Mouse (Mus musculus) gastrocnemius, postnatal 10 days (tissue): Measurements from ENCODE around the gene Pkd1. TPM values are rescaled to one million over a fixed set of nuclear protein-coding genes. Genes with fewer than 3 reads are reported as not detected.

Source experiments
- DNase-seq: peaks from one replicate; pipeline ENCODE4 v3.0.0; 2021; ENCODE audit warnings: mixed read lengths
- total RNA-seq, 2 experiments: library from RNA; stranded (reverse); gene quantifications; 2 replicates each; pipeline ENCODE4 v1.2.3; 2021

The Pkd1 gene
- total RNA-seq, 2 experiments from 2014 or later: 34.6 to 49.1 TPM

DNA sequence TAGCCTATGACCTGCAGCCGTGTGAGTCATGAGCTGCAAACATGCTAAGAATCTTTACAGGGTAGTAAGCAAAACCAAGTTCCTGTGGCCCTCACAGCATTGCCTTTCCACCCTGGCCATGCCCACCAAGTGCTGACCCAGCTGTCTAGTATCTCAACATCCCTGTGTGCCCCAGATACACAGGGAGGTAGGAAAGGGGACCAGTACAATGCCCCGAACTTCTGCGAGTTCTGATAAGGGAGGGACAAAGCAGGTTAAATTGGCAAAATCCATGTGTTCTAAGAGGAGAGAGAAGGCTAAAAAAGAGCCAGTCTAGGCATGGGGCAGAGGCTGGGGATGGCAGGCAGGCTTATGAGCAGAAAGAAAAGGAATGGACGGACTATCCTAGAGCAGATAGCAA lies 58.7 kb downstream of the Pkd1 start:
- no peak for DNase-seq

DNA sequence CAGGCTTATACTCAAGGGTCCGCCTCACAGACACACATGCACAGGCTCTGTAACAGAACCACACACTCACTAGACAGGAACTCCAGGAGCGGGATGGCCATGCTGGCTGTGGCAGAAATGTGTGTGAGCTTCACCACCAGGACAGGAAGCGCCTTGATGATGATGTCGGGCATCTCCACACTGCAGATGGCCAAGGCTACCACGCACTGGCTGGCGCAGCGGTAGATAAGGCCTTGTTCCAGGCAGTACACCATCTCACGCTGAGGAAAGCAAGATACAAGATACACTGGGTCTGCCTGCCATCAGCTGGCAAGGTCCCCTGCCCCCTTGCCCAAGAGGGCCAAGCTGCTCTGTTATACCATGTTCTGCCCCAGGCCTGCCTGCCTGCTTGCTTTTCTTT lies 59.2 kb downstream of the Pkd1 start:
- DNase-seq: no peak

DNA sequence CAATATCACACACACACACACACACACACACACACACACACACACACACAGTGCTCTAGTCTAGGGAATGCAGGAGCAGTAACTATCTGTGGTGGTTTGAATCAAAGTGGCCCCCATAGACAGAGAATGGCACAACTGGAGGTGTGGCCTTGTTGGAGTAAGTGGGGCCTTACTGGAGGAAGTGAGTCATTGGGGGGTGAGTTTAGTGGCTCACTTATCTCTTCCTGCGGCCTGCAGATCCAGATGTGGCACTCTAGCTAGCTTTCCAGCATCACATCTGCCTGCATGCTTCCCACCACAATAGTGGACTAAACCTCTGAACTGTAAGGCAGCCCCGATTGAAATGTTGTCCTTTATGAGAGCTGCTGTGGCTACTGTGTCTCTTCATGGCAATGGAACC lies 61.1 kb downstream of the Pkd1 start:
- no peak for DNase-seq

DNA sequence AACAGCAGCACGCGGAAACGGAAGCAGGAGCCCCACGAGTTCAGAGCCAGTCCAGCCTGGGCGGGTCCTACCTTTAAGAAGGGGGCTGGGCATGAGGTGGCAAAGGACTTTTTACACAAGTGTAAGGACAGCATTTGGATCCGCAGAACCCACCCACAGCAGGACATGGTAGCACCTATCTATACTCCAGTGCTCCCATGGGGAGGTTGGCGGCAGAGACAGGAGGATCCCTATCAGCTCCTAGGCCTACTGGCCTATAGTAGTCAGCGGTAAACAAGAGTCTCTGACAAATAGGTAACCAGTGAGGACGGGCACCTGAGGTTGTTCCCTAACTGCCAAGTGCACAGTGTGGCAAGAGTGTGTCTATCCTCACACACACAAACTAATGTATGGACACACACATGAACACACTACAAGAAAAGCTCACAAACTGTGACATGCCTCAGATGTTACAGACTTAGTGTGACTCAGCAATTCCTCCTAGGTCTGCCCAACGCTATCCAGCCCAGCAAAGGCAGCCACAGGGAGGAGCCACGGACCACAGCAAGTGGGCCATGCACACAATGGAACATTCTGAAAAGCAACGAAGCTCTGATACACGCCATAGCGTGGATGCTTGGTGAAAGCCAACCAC lies 68.0 kb downstream of the Pkd1 start:
- DNase-seq: no peak

DNA sequence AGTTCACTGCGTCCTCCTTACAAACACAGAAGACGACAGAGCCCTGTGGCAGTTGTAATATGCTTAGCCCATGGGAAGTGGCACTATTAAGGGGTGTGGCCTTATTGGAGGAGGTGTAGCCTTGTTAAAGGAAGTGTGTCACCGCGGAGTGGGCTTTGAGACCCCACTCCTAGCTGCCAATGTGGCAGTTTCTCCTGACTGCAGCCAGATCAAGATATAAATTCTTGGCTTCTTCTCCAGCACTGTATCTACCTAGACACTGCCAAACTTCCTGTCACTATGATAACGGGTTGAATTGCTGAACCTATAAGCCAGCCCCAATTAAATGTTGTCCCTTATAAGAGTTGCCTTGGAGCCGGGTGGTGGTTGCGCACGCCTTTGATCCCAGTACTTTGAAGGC lies 75.8 kb downstream of the Pkd1 start:
- no peak for DNase-seq

DNA sequence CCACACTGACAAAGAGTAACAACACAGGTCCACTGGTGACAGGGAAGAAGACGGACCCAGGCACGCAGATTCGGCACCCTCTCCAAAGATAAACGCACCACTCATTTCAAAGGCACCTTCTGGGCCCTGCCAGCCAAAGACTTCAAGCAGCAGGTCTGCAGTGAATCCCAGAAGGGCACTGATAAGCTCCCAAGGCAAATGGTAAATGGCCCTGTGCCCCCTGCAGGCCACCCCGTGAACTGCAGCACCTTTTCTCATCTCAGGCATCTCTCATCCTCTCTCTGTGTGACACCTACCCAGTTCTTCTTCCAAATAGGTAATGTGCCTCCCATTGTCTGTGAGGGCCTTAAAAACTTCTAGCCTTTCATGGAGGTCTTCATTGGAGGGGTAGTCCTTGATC lies 79.0 kb downstream of the Pkd1 start:
- peak; percentile 75 for DNase-seq

DNA sequence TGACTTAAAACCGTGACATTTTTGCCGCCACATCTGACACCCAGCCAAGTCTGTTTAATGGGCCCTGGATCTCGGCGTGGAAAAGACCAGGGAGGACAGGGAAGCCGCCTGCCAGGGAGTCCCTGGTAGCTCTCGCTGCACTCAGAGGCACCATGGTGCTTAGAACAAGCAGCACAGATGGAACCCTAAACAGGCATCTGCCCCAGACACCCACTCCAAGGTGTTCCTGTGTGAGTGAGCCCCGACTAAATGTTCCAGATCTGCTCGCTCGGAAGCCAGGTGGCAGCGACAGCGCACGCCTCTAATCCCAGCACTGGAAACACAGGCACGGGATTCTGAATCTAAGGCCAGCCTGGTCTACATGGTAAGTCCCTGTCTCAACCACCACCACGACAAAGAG lies 80.4 kb downstream of the Pkd1 start:
- DNase-seq: no peak

DNA sequence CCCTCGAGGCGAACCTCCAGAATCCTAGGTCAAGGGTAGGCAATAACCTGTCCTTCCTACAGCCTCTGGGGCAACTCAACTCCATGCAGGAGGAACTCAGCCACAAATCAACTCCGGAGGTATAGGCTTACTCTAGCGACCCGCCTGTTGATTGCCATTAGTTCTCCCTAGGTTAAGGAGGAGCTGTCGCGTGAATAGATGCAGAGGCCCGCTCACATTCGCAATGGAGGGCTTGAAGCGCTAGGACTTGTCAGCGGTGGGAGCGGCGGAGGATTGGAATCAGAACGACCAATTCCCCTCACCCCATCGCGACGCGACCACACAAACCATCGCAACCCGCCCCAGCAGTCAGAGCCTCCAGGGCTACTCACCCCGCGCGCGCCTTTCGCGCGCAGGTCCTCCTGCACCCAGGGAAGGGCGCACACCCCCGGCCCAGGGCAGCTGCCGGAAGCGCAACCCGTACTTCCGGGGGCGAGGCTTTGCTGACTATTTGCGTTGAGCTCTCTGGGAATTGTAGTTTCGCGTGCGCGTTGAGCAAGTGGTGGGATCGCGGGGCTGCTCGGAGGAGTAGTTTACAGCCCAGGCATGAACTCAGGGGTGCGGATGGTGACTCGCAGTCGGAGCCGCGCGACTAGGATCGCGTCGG lies 82.7 kb downstream of the Pkd1 start, which contains the start of the genes Tsc2 and Nthl1:
TSS of gene Tsc2 (minus strand) at position 464 of the 646 bp plus-strand sequence.
TSS of gene Nthl1 (plus strand) at position 514 of the 646 bp plus-strand sequence.
- DNase-seq: peak; percentile 76

DNA sequence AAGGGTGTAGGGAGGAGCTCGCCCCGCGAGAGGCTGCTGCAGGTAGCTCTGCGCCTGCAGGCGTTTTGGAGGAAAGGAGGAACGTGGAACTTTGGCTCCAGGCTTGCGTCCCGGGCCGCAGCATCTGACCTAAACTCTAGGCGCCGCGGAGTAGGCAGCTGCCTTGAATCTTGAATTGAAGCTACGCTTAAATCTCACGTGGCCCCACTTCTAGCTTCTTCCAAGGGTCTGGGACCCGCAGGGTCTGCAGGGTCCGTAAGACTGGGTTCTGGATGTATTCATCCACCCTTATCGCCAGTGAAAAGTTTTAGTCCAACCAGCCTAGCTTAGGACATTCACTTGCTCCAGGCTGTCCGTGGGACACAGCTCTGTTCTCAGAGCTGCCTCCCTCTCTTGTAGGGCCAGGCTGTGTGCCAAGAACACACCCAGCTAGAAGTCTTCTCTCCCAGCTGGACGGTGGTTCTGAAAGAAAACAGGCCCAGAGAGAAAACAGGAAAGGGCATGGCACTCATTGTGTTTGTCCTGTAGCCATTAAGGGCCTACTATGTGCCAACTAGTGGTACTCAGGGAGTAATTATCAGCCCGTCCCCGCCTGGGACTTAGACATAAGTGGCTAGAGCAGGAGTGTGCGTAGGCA lies 83.3 kb downstream of the Pkd1 start:
- peak; percentile 72 for DNase-seq

DNA sequence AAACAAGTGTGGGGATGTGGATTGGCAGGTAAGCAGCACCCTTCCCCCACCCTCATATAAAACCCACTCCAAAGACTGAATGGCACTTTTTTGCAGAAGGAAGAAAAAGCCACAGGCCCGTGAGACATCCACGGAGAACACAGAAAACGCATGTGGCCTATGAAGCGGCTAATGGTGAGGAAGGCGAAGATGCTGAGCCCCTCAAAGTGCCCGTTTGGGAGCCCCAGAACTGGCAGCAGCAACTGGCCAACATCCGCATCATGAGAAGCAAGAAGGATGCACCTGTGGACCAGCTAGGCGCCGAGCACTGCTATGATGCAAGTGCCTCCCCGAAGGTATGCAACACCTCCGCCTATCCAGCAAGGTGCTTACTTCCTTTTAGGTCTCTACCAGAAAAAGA lies 84.2 kb downstream of the Pkd1 start:
- no peak for DNase-seq

DNA sequence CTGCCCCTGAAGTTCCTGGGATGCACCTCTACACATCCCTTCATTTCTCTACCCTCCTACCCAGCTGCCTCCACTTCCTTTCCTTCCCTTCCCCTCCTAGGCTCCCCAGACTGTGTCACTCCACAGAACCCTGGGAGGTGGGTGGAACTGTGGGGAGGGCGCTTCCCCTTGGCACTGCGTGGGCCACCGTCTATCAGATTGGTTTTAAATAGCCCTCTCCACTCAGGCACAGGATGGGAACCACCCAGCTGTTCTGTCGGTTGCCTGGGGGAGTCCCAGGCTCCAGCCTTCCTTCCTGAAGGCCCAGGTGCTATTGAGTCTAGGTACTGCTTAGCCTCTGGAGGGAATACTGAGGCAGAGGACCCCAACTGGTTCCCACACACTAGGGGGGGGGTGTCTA lies 85.4 kb downstream of the Pkd1 start:
- DNase-seq: no peak

DNA sequence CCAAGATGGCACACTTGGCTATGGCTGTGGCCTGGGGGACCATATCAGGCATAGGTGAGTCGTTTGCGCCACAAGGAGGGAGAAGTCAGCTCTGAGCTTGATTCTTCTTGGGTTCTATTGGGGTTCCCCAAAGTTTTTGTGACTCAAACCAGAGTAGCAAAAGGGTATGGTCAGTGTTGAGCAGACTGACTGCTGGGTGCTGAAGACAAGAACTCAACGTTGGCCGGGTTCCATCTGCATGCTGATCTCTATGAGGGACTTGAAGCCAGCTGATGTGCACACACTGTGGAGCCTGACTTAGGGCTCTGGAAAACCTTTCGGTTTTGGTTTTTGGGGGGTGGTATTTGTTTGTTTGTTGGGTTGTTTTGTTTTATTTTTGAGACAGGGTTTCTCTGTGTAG lies 86.1 kb downstream of the Pkd1 start:
- no peak for DNase-seq

DNA sequence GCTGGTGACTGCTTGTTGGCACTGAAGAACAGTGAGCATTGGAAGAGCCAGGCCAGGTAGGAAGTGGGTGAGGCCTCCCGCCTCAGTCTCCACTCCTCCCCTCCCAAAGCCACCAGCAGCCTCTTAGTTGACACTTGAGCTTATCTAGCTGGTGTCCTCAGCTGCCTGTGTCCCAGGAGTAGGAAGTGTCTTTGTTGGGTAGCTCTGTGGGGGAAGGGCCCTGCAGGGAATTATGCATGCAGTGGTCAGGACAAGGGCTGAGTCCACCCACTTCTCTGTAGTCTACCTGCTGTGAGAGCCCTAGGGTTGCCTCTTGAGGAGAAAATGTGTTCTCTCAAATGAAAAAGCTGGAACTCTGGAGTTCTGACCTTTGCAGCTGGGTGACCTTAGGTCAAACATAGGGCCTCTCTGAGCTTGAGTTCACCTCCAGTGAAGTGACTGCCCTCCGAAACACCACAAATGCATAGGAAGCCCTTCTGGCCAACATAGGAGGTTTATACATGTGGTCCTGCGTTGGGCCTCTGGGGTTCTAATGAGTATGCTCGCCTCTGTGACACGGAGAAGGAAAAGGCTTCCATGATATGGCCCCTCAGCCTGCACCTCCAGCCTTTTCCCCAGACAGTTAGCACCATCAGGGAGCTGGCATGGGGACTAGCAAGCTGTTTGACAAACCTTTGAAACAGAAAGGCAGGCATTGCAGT lies 87.3 kb downstream of the Pkd1 start:
- no peak for DNase-seq

DNA sequence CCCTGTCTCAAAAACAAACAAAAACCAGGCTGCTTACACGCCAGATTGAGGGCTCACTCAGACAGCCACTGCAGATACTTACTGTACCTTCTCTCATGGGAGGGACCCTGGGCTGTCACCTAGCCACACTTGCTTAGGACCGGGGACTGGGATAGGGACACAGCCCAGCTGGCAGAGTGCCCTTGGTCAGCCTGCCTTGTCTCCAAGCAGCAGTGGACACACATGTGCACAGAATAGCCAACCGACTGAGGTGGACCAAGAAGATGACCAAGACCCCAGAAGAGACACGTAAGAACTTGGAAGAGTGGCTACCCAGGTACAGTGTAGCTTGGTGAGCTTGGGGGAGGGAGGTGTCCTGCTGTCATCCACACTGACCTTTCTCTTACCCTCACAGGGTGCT lies 88.6 kb downstream of the Pkd1 start:
- no peak for DNase-seq

DNA sequence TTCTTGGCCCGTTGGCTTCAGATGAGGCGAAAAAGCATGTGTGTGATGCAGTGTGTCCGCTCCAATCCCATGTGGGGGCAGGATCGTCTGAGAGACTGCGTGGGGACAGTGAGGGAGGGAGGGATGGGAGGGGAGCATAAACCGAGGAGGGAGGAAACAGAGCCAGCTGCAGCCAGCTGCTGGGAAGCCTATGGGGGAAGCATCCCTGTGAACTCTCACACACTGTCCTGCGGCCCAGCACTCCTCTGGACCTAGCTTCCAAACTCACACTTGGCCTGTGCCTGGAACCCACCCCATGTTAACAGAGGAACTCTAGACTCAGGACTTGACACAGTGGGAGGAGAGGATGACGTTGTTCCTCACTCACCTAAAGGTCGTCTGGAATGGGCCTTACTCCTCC lies 89.2 kb downstream of the Pkd1 start:
- DNase-seq: no peak

DNA sequence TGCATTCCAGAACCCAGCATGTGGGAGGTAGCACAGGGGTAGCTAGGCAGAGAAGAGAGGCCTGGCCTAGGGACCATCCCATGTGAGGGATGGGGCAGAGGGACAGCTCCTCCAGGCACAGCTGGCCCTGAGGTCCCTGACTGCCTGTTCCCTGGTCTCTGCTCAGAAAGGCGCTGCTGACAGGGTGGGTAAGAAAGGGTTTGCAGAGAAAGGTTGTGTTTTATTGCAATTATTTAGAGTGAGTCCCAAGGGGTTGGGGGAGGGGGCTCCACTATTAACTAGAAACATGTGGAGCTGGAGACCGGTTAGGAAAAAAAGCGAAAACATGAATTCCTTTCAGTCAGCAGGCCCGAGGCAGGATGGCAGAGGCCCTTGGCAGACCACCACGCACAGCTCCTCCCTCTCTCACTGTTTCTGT lies 89.9 kb downstream of the Pkd1 start:
- no peak for DNase-seq

DNA sequence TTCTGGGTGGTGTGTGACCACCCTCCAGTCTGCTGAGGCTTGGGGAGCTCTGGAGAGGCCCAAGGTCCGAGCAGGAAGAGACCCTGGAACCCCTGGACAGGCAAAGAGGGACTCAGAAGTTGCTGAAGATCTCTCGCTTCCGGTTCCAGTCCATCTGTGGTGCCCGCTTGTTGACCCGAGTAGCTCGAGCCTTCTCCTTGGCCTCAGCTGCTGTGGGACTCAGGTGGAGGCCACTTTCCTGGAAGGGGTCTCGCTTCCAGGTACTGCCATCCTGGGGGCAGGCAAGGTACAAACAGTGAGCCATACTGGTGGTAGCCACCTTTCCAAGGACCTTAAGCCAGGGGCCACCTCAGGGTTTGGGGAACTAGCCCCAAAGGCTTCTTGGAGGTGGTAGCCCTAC lies 90.5 kb downstream of the Pkd1 start:
- DNase-seq: no peak

DNA sequence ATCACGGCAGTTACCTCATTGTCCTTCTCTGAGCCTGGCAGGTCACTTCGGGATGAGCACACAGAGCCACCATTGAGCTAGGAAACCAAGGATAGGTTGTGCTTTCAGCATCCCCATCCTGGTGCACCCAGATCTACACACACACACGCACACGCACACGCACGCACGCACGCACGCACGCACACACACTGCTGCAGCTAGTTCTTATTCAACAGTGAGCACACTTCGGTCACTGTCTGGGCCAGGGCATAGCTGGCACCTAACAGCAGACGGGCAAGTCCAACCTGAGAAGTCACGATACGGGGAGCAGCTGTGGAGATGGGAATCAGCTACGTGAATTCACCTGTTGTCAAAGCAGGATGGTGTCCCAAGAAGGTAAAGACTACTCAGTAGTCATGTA lies 90.9 kb downstream of the Pkd1 start:
- no peak for DNase-seq

DNA sequence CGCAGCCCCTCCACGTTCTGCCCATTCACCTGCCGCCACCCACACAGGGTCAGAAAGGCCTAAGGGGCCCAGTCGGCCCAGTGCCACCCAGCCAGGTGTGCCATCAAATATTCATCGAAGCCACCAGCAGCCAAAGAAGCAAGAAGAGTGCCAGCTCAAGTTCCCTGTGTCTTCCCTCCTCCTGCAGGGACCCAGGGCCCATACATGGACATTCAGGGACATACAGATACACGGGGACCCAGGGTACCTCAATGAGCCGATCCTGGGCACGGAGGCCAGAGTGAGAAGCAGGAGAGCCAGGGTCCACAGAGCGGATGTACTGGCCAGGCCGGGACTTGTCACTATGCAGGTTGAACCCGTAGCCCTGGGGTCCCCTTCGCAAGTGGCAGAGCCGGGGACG lies 92.3 kb downstream of the Pkd1 start:
- no peak for DNase-seq

DNA sequence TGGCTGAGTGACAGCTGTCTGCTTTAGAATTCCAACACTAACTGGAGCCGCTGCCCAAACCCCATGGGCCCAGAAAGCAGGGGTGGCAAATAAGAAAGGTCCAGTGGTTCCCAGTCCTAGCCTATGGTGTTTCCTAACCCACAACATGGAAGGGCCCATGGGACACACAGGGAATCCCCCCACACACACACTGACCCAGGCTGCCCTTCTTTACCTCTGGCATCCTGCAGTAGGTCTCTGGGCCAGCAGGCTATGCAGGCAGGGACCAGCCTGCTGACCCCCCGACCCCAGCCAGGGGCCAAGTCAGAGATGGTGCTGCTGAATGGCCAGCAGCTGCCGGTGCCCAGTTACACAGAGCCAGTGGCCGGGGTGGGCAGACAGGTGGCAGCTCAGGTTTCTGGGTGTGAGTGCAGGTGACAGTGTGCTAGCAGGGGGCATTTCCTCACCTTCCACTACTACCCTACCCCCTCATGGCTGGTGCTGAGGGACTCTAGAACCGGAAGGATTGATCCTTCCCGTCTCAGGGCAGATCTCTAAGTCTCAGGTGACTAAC lies 93.2 kb downstream of the Pkd1 start:
- DNase-seq: no peak

DNA sequence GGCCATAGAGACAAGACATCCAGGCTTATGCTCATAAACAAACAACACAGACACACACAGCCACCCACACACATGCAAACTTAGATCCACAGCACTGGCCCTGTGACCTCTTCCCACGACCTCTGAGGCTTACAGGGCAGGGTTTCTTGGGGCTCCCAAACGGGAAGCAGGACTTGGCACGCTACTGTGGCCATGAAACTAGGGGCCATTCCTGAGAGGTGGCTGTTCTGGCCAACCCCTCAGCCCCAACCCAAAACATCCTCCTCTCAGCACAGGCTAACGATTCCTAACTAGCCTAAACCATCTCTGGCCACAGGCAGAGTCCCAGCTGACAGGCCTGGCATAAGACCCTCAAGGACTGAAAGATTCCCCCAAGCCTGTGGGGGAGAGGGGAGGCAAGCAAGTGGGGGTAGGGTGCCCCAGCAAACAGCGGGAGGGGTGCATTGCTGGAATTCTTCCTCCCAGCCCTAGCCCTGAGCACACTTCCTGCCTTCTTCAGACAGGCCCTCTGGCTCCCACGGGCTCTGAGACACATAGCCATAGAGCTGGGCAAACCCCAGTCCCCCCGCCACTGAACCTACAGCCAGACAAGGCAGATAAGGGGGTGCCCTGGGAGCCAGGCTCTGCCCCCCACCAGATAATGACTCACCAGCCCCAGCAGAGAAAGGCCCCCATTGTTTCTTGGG lies 94.5 kb downstream of the Pkd1 start:
- DNase-seq: no peak
